Mouse (Mus musculus) brain, embryonic 14.5 days (tissue): ENCODE measurements around the gene Gpr45.

Source experiments
- CTCF ChIP-seq: fragments of 200-500 bp; IDR thresholded peaks from 2 replicates; pipeline ENCODE4 v1.5.1; 2012; ENCODE audit warnings: inconsistent platforms, mild to moderate bottlenecking, moderate library complexity, borderline replicate concordance; ENCODE audit not compliant: insufficient read depth, insufficient read length; ENCODE audit errors: extremely low read depth
- POLR2A ChIP-seq: fragments of 200-500 bp; IDR thresholded peaks from 2 replicates; pipeline ENCODE4 v1.6.1; 2012; ENCODE audit warnings: mild to moderate bottlenecking, inconsistent platforms, borderline replicate concordance; ENCODE audit not compliant: poor library complexity, insufficient read depth, insufficient read length, severe bottlenecking; ENCODE audit errors: extremely low read depth

DNA sequence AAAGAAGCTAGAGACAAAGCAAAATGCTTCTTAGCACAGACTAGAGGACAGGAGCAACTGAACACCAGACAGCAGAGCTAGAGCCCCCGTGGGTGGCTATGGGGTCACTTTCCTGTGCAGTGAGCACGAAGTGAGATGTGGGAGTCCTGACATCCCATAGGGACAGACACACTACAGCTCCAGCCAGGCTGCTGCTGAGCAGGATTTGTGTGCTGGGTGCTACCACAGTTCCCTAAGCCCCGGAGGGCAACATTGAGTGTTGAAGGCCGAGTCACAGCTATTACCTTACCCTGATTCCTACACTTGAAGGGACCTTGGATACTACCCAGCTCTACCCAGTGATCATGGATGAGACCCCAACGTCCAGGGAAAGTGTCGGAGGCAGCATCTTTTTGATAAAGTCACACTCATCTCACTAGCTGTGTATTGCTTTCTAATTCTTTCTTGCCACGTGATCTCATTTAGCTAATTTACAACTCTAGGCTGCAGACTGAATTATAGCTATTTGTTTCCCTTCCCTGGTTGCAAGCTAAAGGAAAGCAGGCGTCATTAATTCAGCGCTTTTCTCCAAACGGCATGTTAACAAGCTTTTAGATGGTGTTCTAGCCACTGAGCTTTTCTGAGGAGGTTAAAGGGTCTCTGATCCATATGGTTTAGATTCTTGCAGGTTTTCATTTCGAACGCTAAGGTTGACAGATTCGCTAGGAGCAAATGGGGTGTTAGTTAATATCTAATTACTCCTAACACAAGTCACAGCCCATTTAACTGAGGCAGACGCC lies 92.7 kb downstream of the Gpr45 start:
- TF ChIP-seq POLR2A (no peak), CTCF (no peak)
